Mouse (Mus musculus): ENCODE results near the gene Kctd7. TPM values are rescaled to one million over a fixed set of nuclear protein-coding genes. Genes with fewer than 3 reads are reported as not detected.

Kctd7 gene
- total and polyA plus RNA-seq, 3 experiments, result 6.9 to 10.3 (median 10.3) TPM

GRCm38 (mm10) chr5:130149726-130150310, 5.2 kb downstream of the Kctd7 start:
- H3K9me3 ChIP-seq (replicated peaks), result no peaks in the 10 kb centered on the region
- DNase-seq (ENCODE audit: low spot score) (no peak), ATAC-seq (ENCODE audit: extremely low read depth, insufficient number of reproducible peaks, low FRiP score, poor library complexity, severe bottlenecking) (no peak)
- H3K4me3 ChIP-seq (ENCODE audit: low read depth, low read length), result no peak overlapping the region
- TF ChIP-seq GATA2 (IDR thresholded peaks at IDR 0.05; ENCODE audit: borderline replicate concordance, low read depth, low read length), result no peak
- TF ChIP-seq CTCF (IDR thresholded peaks at IDR 0.05; ENCODE audit: low read depth, low read length), result no peak
- no peak for TF ChIP-seq TAL1 (conservative IDR thresholded peaks at IDR 0.05; ENCODE audit: low read depth, low read length)
- TF ChIP-seq POLR2AphosphoS5 (IDR thresholded peaks at IDR 0.05; ENCODE audit: insufficient replicate concordance, low read depth, low read length), result no peak
- TF ChIP-seq GATA1 (IDR thresholded peaks at IDR 0.05; ENCODE audit: borderline replicate concordance, low read length), result no peak
- peaks cover 74% of the 10 kb centered on the region for H3K36me3 ChIP-seq (replicated peaks)
- H3K27me3 ChIP-seq (ENCODE audit: insufficient read depth, low read length), result no peaks in the 10 kb centered on the region
- H3K4me1 ChIP-seq (ENCODE audit: insufficient read depth, low read depth, low read length), result peaks cover 18% of the 10 kb centered on the region

- peaks cover 59% of the 10 kb centered on the region for H3K36me3 ChIP-seq (replicated peaks)
- TF ChIP-seq CTCF (IDR thresholded peaks at IDR 0.05; ENCODE audit: low read depth, low read length) (no peak), POLR2AphosphoS5 (IDR thresholded peaks at IDR 0.05; ENCODE audit: insufficient replicate concordance, low read depth, low read length) (no peak), GATA1 (IDR thresholded peaks at IDR 0.05; ENCODE audit: borderline replicate concordance, low read length) (no peak), GATA2 (IDR thresholded peaks at IDR 0.05; ENCODE audit: borderline replicate concordance, low read depth, low read length) (no peak)
- H3K4me3 ChIP-seq (ENCODE audit: low read depth, low read length), result no peak overlapping the region
- no peaks in the 10 kb centered on the region for H3K9me3 ChIP-seq (replicated peaks)
- H3K4me1 ChIP-seq (ENCODE audit: insufficient read depth, low read depth, low read length), result no peaks in the 10 kb centered on the region
- ATAC-seq (ENCODE audit: extremely low read depth, insufficient number of reproducible peaks, low FRiP score, poor library complexity, severe bottlenecking) (no peak), DNase-seq (ENCODE audit: low spot score) (no peak)
- no peaks in the 10 kb centered on the region for H3K27me3 ChIP-seq (ENCODE audit: insufficient read depth, low read length)
Measured at GRCm38 (mm10) chr5:130154286-130154685, 9.6 kb downstream of the Kctd7 start.

- Histone ChIP-seq H3K9me3 (replicated peaks) (no peaks in the 10 kb centered on the region), H3K27me3 (ENCODE audit: insufficient read depth, low read length) (no peaks in the 10 kb centered on the region), H3K36me3 (replicated peaks) (peaks cover 18% of the 10 kb centered on the region), H3K4me3 (ENCODE audit: low read depth, low read length) (no peak overlapping the region), H3K4me1 (ENCODE audit: insufficient read depth, low read depth, low read length) (peaks cover 11% of the 10 kb centered on the region)
- TF ChIP-seq CTCF (IDR thresholded peaks at IDR 0.05; ENCODE audit: low read depth, low read length), result no peak
- TF ChIP-seq POLR2AphosphoS5 (IDR thresholded peaks at IDR 0.05; ENCODE audit: insufficient replicate concordance, low read depth, low read length), result no peak
- no peak for TF ChIP-seq GATA2 (IDR thresholded peaks at IDR 0.05; ENCODE audit: borderline replicate concordance, low read depth, low read length)
- TF ChIP-seq TAL1 (conservative IDR thresholded peaks at IDR 0.05; ENCODE audit: low read depth, low read length), result no peak
- no peak for TF ChIP-seq GATA1 (IDR thresholded peaks at IDR 0.05; ENCODE audit: borderline replicate concordance, low read length)
- DNase-seq (ENCODE audit: low spot score) (no peak), ATAC-seq (ENCODE audit: extremely low read depth, insufficient number of reproducible peaks, low FRiP score, poor library complexity, severe bottlenecking) (no peak)
Measured at GRCm38 (mm10) chr5:130158545-130158944, 13.9 kb downstream of the Kctd7 start.

GRCm38 (mm10) chr5:130159761-130160201, 15.1 kb downstream of the Kctd7 start:
- no peak for DNase-seq (ENCODE audit: low spot score)
- Histone ChIP-seq H3K9me3 (replicated peaks) (no peaks in the 10 kb centered on the region), H3K36me3 (replicated peaks) (peaks cover 9% of the 10 kb centered on the region), H3K4me1 (ENCODE audit: insufficient read depth, low read depth, low read length) (peaks cover 21% of the 10 kb centered on the region), H3K27me3 (ENCODE audit: insufficient read depth, low read length) (no peaks in the 10 kb centered on the region), H3K4me3 (ENCODE audit: low read depth, low read length) (no peak overlapping the region)
- no peak for TF ChIP-seq CTCF (IDR thresholded peaks at IDR 0.05; ENCODE audit: low read depth, low read length)
- TF ChIP-seq GATA2 (IDR thresholded peaks at IDR 0.05; ENCODE audit: borderline replicate concordance, low read depth, low read length), result no peak
- no peak for TF ChIP-seq GATA1 (IDR thresholded peaks at IDR 0.05; ENCODE audit: borderline replicate concordance, low read length)
- no peak for TF ChIP-seq TAL1 (conservative IDR thresholded peaks at IDR 0.05; ENCODE audit: low read depth, low read length)
- ATAC-seq (ENCODE audit: extremely low read depth, insufficient number of reproducible peaks, low FRiP score, poor library complexity, severe bottlenecking), result no peak

- Histone ChIP-seq H3K36me3 (replicated peaks) (no peaks in the 10 kb centered on the region), H3K9me3 (replicated peaks) (peaks cover 5% of the 10 kb centered on the region), H3K4me3 (ENCODE audit: low read depth, low read length) (no peak overlapping the region), H3K27me3 (ENCODE audit: insufficient read depth, low read length) (no peaks in the 10 kb centered on the region), H3K4me1 (ENCODE audit: insufficient read depth, low read depth, low read length) (peaks cover 37% of the 10 kb centered on the region)
- DNase-seq (ENCODE audit: low spot score) (peak; percentile 42), ATAC-seq (ENCODE audit: extremely low read depth, insufficient number of reproducible peaks, low FRiP score, poor library complexity, severe bottlenecking) (peak; percentile 45)
- peak; percentile 67 for TF ChIP-seq CTCF (IDR thresholded peaks at IDR 0.05; ENCODE audit: low read depth, low read length)
- TF ChIP-seq GATA1 (IDR thresholded peaks at IDR 0.05; ENCODE audit: borderline replicate concordance, low read length), result no peak
Measured at GRCm38 (mm10) chr5:130163670-130164069, 19.0 kb downstream of the Kctd7 start.

- peaks cover 43% of the 10 kb centered on the region for H3K4me1 ChIP-seq (ENCODE audit: insufficient read depth, low read depth, low read length)
- peaks cover 5% of the 10 kb centered on the region for H3K9me3 ChIP-seq (replicated peaks)
- no peak for DNase-seq (ENCODE audit: low spot score)
- TF ChIP-seq CTCF (IDR thresholded peaks at IDR 0.05; ENCODE audit: low read depth, low read length) (no peak), GATA2 (IDR thresholded peaks at IDR 0.05; ENCODE audit: borderline replicate concordance, low read depth, low read length) (no peak), GATA1 (IDR thresholded peaks at IDR 0.05; ENCODE audit: borderline replicate concordance, low read length) (no peak), POLR2AphosphoS5 (IDR thresholded peaks at IDR 0.05; ENCODE audit: insufficient replicate concordance, low read depth, low read length) (no peak), TAL1 (conservative IDR thresholded peaks at IDR 0.05; ENCODE audit: low read depth, low read length) (no peak)
- H3K36me3 ChIP-seq (replicated peaks), result no peaks in the 10 kb centered on the region
- no peaks in the 10 kb centered on the region for H3K27me3 ChIP-seq (ENCODE audit: insufficient read depth, low read length)
- no peak overlapping the region for H3K4me3 ChIP-seq (ENCODE audit: low read depth, low read length)
- ATAC-seq (ENCODE audit: extremely low read depth, insufficient number of reproducible peaks, low FRiP score, poor library complexity, severe bottlenecking), result peak; percentile 49
Measured at GRCm38 (mm10) chr5:130165213-130165612, 20.6 kb downstream of the Kctd7 start.

Measured in G1E (cell line).